Mouse (Mus musculus) B cell, adult 67 days (primary cell): Measurements from ENCODE around the gene Ran. TPM values are rescaled to one million over a fixed set of nuclear protein-coding genes. Genes with fewer than 3 reads are reported as not detected.

Source experiments
- total RNA-seq, 2 experiments: library from RNA; stranded (reverse); gene quantifications; 4 replicates each; pipeline ENCODE4 v1.2.4; 2023

The Ran gene
- 100 to 1,000 TPM; 106 to 113 TPM for total RNA-seq

GRCm38 (mm10) chr5:129019497-129020299, at the start of gene Ran:
Gene Ran (plus strand): TSS chr5:129020069.

GRCm38 (mm10) chr5:129008412-129008826, 11.4 kb upstream of the Ran start, which contains the start of gene Stx2:
Gene Stx2 (minus strand): TSS chr5:129008574.

Other genes with a start within 250 kb of the Ran start
- gene Rimbp2, start 66.6 kb upstream of the Ran start, total RNA-seq, result not detected
- 10 to 100 TPM; 12.5 to 17.1 TPM for gene Stx2, start 11.5 kb upstream of the Ran start, total RNA-seq
- under 1 TPM; 0.12 to 0.17 TPM for gene Adgrd1, start 76.7 kb downstream of the Ran start, total RNA-seq